Mouse (Mus musculus): ENCODE results near the gene Irs3. TPM values are rescaled to one million over a fixed set of nuclear protein-coding genes. Genes with fewer than 3 reads are reported as not detected.
A peak's percentile ranks its signal among the peaks of the same experiment; 100 is the strongest.

Irs3 gene
- polyA plus RNA-seq, 1 experiment from 2014 or later = 0.10 TPM

- peaks cover 4% of the 10 kb centered on the region for H3K4me1 ChIP-seq (ENCODE audit: control insufficient read depth, insufficient read depth, low read length)
- H3K9ac ChIP-seq (replicated peaks; ENCODE audit: low read length) = no peak within 1 kb of the TSS
- H3K4me3 ChIP-seq (ENCODE audit: low read depth, low read length) = no peak within 1 kb of the TSS
- DNase-seq (ENCODE audit: low spot score) (no peak), ATAC-seq (replicated peaks; ENCODE audit: insufficient number of reproducible peaks, low FRiP score, low TSS enrichment, low read depth) (no peak)
- 82% methylated on average over 19 of the region's 19 CpGs for WGBS
- H3K36me3 ChIP-seq (replicated peaks; ENCODE audit: control insufficient read depth, insufficient read depth, low read depth, low read length) = peaks cover 22% of the 10 kb centered on the region
- no peak within 1 kb of the TSS for H3K4me2 ChIP-seq (ENCODE audit: low read depth, low read length)
- H3K27ac ChIP-seq (replicated peaks; ENCODE audit: low read depth, low read length) = no peak within 1 kb of the TSS
- peaks cover 19% of the 10 kb centered on the region for H3K27me3 ChIP-seq (ENCODE audit: control insufficient read depth, insufficient read depth, low read length)
- no peaks in the 10 kb centered on the region for H3K9me3 ChIP-seq (replicated peaks; ENCODE audit: control insufficient read depth, low read length)
Observed at GRCm38 (mm10) chr5:137641054-137641453, 4.5 kb downstream of the Irs3 start, which contains the start of gene Sap25. Sap25 (plus strand) TSS chr5:137641334.

GRCm38 (mm10) chr5:137639472-137639871, 6.0 kb downstream of the Irs3 start:
- DNase-seq (ENCODE audit: low spot score) = no peak
- peaks cover 22% of the 10 kb centered on the region for H3K36me3 ChIP-seq (replicated peaks; ENCODE audit: control insufficient read depth, insufficient read depth, low read depth, low read length)
- no peak overlapping the region for H3K4me2 ChIP-seq (ENCODE audit: low read depth, low read length)
- no peak overlapping the region for H3K9ac ChIP-seq (replicated peaks; ENCODE audit: low read length)
- H3K4me3 ChIP-seq (ENCODE audit: low read depth, low read length) = no peak overlapping the region
- no peaks in the 10 kb centered on the region for H3K4me1 ChIP-seq (ENCODE audit: control insufficient read depth, insufficient read depth, low read length)
- no peak overlapping the region for H3K27ac ChIP-seq (replicated peaks; ENCODE audit: low read depth, low read length)
- peaks cover 8% of the 10 kb centered on the region for H3K27me3 ChIP-seq (ENCODE audit: control insufficient read depth, insufficient read depth, low read length)
- no peak for ATAC-seq (replicated peaks; ENCODE audit: insufficient number of reproducible peaks, low FRiP score, low TSS enrichment, low read depth)
- 80% methylated on average over 7 of the region's 7 CpGs for WGBS
- H3K9me3 ChIP-seq (replicated peaks; ENCODE audit: control insufficient read depth, low read length) = no peaks in the 10 kb centered on the region

GRCm38 (mm10) chr5:137633397-137634084, 12.0 kb downstream of the Irs3 start:
- Histone ChIP-seq H3K36me3 (replicated peaks; ENCODE audit: control insufficient read depth, insufficient read depth, low read depth, low read length) (peaks cover 11% of the 10 kb centered on the region), H3K9me3 (replicated peaks; ENCODE audit: control insufficient read depth, low read length) (no peaks in the 10 kb centered on the region), H3K4me3 (ENCODE audit: low read depth, low read length) (no peak overlapping the region), H3K27ac (replicated peaks; ENCODE audit: low read depth, low read length) (no peak overlapping the region; the same call in 1 of the 2 replicates), H3K9ac (replicated peaks; ENCODE audit: low read length) (no peak overlapping the region), H3K27me3 (ENCODE audit: control insufficient read depth, insufficient read depth, low read length) (no peaks in the 10 kb centered on the region), H3K4me1 (ENCODE audit: control insufficient read depth, insufficient read depth, low read length) (peaks cover 13% of the 10 kb centered on the region), H3K4me2 (ENCODE audit: low read depth, low read length) (no peak overlapping the region)
- no peak for ATAC-seq (replicated peaks; ENCODE audit: insufficient number of reproducible peaks, low FRiP score, low TSS enrichment, low read depth)
- 79% methylated on average over 12 of the region's 12 CpGs for WGBS
- DNase-seq (ENCODE audit: low spot score) = no peak

- Histone ChIP-seq H3K4me2 (ENCODE audit: low read depth, low read length) (no peak overlapping the region), H3K9ac (replicated peaks; ENCODE audit: low read length) (no peak overlapping the region), H3K4me1 (ENCODE audit: control insufficient read depth, insufficient read depth, low read length) (peaks cover 13% of the 10 kb centered on the region), H3K27me3 (ENCODE audit: control insufficient read depth, insufficient read depth, low read length) (no peaks in the 10 kb centered on the region), H3K36me3 (replicated peaks; ENCODE audit: control insufficient read depth, insufficient read depth, low read depth, low read length) (peaks cover 4% of the 10 kb centered on the region), H3K9me3 (replicated peaks; ENCODE audit: control insufficient read depth, low read length) (no peaks in the 10 kb centered on the region), H3K4me3 (ENCODE audit: low read depth, low read length) (no peak overlapping the region), H3K27ac (replicated peaks; ENCODE audit: low read depth, low read length) (0 out of 2 replicates have a peak overlapping the region, but pooled peaks have one; percentile 16)
- WGBS = 62% methylated on average over 4 of the region's 4 CpGs
- ATAC-seq (replicated peaks; ENCODE audit: insufficient number of reproducible peaks, low FRiP score, low TSS enrichment, low read depth) (no peak), DNase-seq (ENCODE audit: low spot score) (no peak)
Observed at GRCm38 (mm10) chr5:137631591-137631990, 13.9 kb downstream of the Irs3 start.

- 57% methylated on average over 9 of the region's 9 CpGs for WGBS
- Histone ChIP-seq H3K4me3 (ENCODE audit: low read depth, low read length) (peak overlapping the region; percentile 93; the same call in 1 of the 2 replicates), H3K4me2 (ENCODE audit: low read depth, low read length) (peak overlapping the region; percentile 86), H3K4me1 (ENCODE audit: control insufficient read depth, insufficient read depth, low read length) (peaks cover 13% of the 10 kb centered on the region), H3K27me3 (ENCODE audit: control insufficient read depth, insufficient read depth, low read length) (no peaks in the 10 kb centered on the region), H3K27ac (replicated peaks; ENCODE audit: low read depth, low read length) (peak overlapping the region; percentile 56; the same call in 1 of the 2 replicates), H3K9me3 (replicated peaks; ENCODE audit: control insufficient read depth, low read length) (no peaks in the 10 kb centered on the region), H3K36me3 (replicated peaks; ENCODE audit: control insufficient read depth, insufficient read depth, low read depth, low read length) (0 out of 2 replicates have a peak, but pooled peaks cover 2% of the 10 kb centered on the region), H3K9ac (replicated peaks; ENCODE audit: low read length) (no peak overlapping the region)
- ATAC-seq (replicated peaks; ENCODE audit: insufficient number of reproducible peaks, low FRiP score, low TSS enrichment, low read depth) = no peak
- no peak for DNase-seq (ENCODE audit: low spot score)
Observed at GRCm38 (mm10) chr5:137631171-137631570, 14.3 kb downstream of the Irs3 start.

GRCm38 (mm10) chr5:137630602-137631001, 14.9 kb downstream of the Irs3 start:
- Histone ChIP-seq H3K9ac (replicated peaks; ENCODE audit: low read length) (peak overlapping the region; percentile 32), H3K9me3 (replicated peaks; ENCODE audit: control insufficient read depth, low read length) (no peaks in the 10 kb centered on the region), H3K4me3 (ENCODE audit: low read depth, low read length) (peak overlapping the region; percentile 93; the same call in 1 of the 2 replicates), H3K4me1 (ENCODE audit: control insufficient read depth, insufficient read depth, low read length) (peaks cover 13% of the 10 kb centered on the region), H3K36me3 (replicated peaks; ENCODE audit: control insufficient read depth, insufficient read depth, low read depth, low read length) (0 out of 2 replicates have a peak, but pooled peaks cover 2% of the 10 kb centered on the region), H3K27ac (replicated peaks; ENCODE audit: low read depth, low read length) (peak overlapping the region; percentile 56; the same call in 1 of the 2 replicates), H3K27me3 (ENCODE audit: control insufficient read depth, insufficient read depth, low read length) (no peaks in the 10 kb centered on the region), H3K4me2 (ENCODE audit: low read depth, low read length) (peak overlapping the region; percentile 86)
- 15% methylated on average over 3 of the region's 3 CpGs for WGBS
- DNase-seq (ENCODE audit: low spot score) (no peak), ATAC-seq (replicated peaks; ENCODE audit: insufficient number of reproducible peaks, low FRiP score, low TSS enrichment, low read depth) (no peak)

GRCm38 (mm10) chr5:137629906-137630545, 15.5 kb downstream of the Irs3 start:
- peak overlapping the region; percentile 86 for H3K4me2 ChIP-seq (ENCODE audit: low read depth, low read length)
- peak overlapping the region; percentile 56; the same call in 1 of the 2 replicates for H3K27ac ChIP-seq (replicated peaks; ENCODE audit: low read depth, low read length)
- peak overlapping the region; percentile 93 for H3K4me3 ChIP-seq (ENCODE audit: low read depth, low read length)
- DNase-seq (ENCODE audit: low spot score) (no peak), ATAC-seq (replicated peaks; ENCODE audit: insufficient number of reproducible peaks, low FRiP score, low TSS enrichment, low read depth) (no peak)
- peaks cover 13% of the 10 kb centered on the region for H3K4me1 ChIP-seq (ENCODE audit: control insufficient read depth, insufficient read depth, low read length)
- no peaks in the 10 kb centered on the region for H3K27me3 ChIP-seq (ENCODE audit: control insufficient read depth, insufficient read depth, low read length)
- peak overlapping the region; percentile 81 for H3K9ac ChIP-seq (replicated peaks; ENCODE audit: low read length)
- no peaks in the 10 kb centered on the region for H3K9me3 ChIP-seq (replicated peaks; ENCODE audit: control insufficient read depth, low read length)
- WGBS = 27% methylated on average over 6 of the region's 6 CpGs
- 0 out of 2 replicates have a peak, but pooled peaks cover 2% of the 10 kb centered on the region for H3K36me3 ChIP-seq (replicated peaks; ENCODE audit: control insufficient read depth, insufficient read depth, low read depth, low read length)

- no peaks in the 10 kb centered on the region for H3K9me3 ChIP-seq (replicated peaks; ENCODE audit: control insufficient read depth, low read length)
- WGBS = 0% methylated on average over 23 of the region's 23 CpGs
- H3K27ac ChIP-seq (replicated peaks; ENCODE audit: low read depth, low read length) = peak overlapping the region; percentile 92
- ATAC-seq (replicated peaks; ENCODE audit: insufficient number of reproducible peaks, low FRiP score, low TSS enrichment, low read depth) (peak; percentile 37), DNase-seq (ENCODE audit: low spot score) (peak; percentile 61)
- peak overlapping the region; percentile 86 for H3K4me2 ChIP-seq (ENCODE audit: low read depth, low read length)
- H3K4me3 ChIP-seq (ENCODE audit: low read depth, low read length) = peak overlapping the region; percentile 93
- H3K27me3 ChIP-seq (ENCODE audit: control insufficient read depth, insufficient read depth, low read length) = no peaks in the 10 kb centered on the region
- peak overlapping the region; percentile 81 for H3K9ac ChIP-seq (replicated peaks; ENCODE audit: low read length)
- H3K36me3 ChIP-seq (replicated peaks; ENCODE audit: control insufficient read depth, insufficient read depth, low read depth, low read length) = 0 out of 2 replicates have a peak, but pooled peaks cover 2% of the 10 kb centered on the region
- peaks cover 13% of the 10 kb centered on the region for H3K4me1 ChIP-seq (ENCODE audit: control insufficient read depth, insufficient read depth, low read length)
Observed at GRCm38 (mm10) chr5:137629306-137629721, 16.2 kb downstream of the Irs3 start.

All from embryonic facial prominence, embryonic 11.5 days (tissue).